Mouse (Mus musculus): ENCODE results near the gene Vasp. TPM values are rescaled to one million over a fixed set of nuclear protein-coding genes. Genes with fewer than 3 reads are reported as not detected.

Vasp gene
- polyA plus RNA-seq, 1 experiment: 189 TPM

GRCm38 (mm10) chr7:19230041-19230580 is 41.5 kb downstream of the Vasp start:
- peak overlapping the region; percentile 73 for H3K4me3 ChIP-seq
- TF ChIP-seq REST (IDR thresholded peaks at IDR 0.05; ENCODE audit: insufficient read depth, insufficient read length) (no peak), TCF3 (IDR thresholded peaks at IDR 0.05; ENCODE audit: insufficient read length, low read depth) (no peak), TCF12 (IDR thresholded peaks at IDR 0.05; ENCODE audit: insufficient read depth, poor library complexity, severe bottlenecking) (no peak), E2F4 (IDR thresholded peaks at IDR 0.05; ENCODE audit: insufficient read depth) (no peak), MYOG (IDR thresholded peaks at IDR 0.05; ENCODE audit: control insufficient read depth in 1 of 3, insufficient read depth in 1 of 3, insufficient read length in 2 of 3, low read depth in 2 of 3) (no peak), MYOD1 (IDR thresholded peaks at IDR 0.05; ENCODE audit: control insufficient read depth in 1 of 3, insufficient read length in 2 of 3, low read depth in 2 of 3) (no peak), SRF (IDR thresholded peaks at IDR 0.05; ENCODE audit: control insufficient read depth, insufficient read length, low read depth) (no peak), POLR2AphosphoS2 (IDR thresholded peaks at IDR 0.05; ENCODE audit: insufficient read length, low read depth) (no peak), MAX (IDR thresholded peaks at IDR 0.05; ENCODE audit: low read depth) (no peak), USF1 (IDR thresholded peaks at IDR 0.05; ENCODE audit: low read depth) (no peak), POLR2A (IDR thresholded peaks at IDR 0.05; ENCODE audit: insufficient read length, low read depth) (no peak), CEBPB (IDR thresholded peaks at IDR 0.05; ENCODE audit: insufficient read depth, poor library complexity, severe bottlenecking) (no peak)

GRCm38 (mm10) chr7:19229404-19229803 is 42.2 kb downstream of the Vasp start:
- Histone ChIP-seq H3K4me2 (ENCODE audit: low read depth) (peak overlapping the region; percentile 74), H3K79me2 (ENCODE audit: control insufficient read depth, insufficient read depth) (peaks cover 55% of the 10 kb centered on the region), H3ac (ENCODE audit: control insufficient read depth, insufficient read length) (peak overlapping the region; percentile 74), H3K4me3 (peak overlapping the region; percentile 73), H3K27me3 (ENCODE audit: control insufficient read depth, insufficient read depth, insufficient read length) (no peaks in the 10 kb centered on the region), H3K36me3 (ENCODE audit: control insufficient read depth, insufficient read depth) (no peaks in the 10 kb centered on the region)
- TF ChIP-seq SRF (IDR thresholded peaks at IDR 0.05; ENCODE audit: control insufficient read depth, insufficient read length, low read depth) (no peak), E2F4 (IDR thresholded peaks at IDR 0.05; ENCODE audit: insufficient read depth) (no peak), MYOG (IDR thresholded peaks at IDR 0.05; ENCODE audit: control insufficient read depth in 1 of 3, insufficient read depth in 1 of 3, insufficient read length in 2 of 3, low read depth in 2 of 3) (no peak), TCF3 (IDR thresholded peaks at IDR 0.05; ENCODE audit: insufficient read length, low read depth) (no peak), MAX (IDR thresholded peaks at IDR 0.05; ENCODE audit: low read depth) (no peak), TCF12 (IDR thresholded peaks at IDR 0.05; ENCODE audit: insufficient read depth, poor library complexity, severe bottlenecking) (no peak), POLR2AphosphoS2 (IDR thresholded peaks at IDR 0.05; ENCODE audit: insufficient read length, low read depth) (no peak), MYOD1 (IDR thresholded peaks at IDR 0.05; ENCODE audit: control insufficient read depth in 1 of 3, insufficient read length in 2 of 3, low read depth in 2 of 3) (no peak), CEBPB (IDR thresholded peaks at IDR 0.05; ENCODE audit: insufficient read depth, poor library complexity, severe bottlenecking) (no peak)

More at GRCm38 (mm10) chr7:19230041-19230580, 41.5 kb downstream of the Vasp start:
- H3K36me3 ChIP-seq (ENCODE audit: control insufficient read depth, insufficient read depth): no peaks in the 10 kb centered on the region
- peak overlapping the region; percentile 74 for H3K4me2 ChIP-seq (ENCODE audit: low read depth)
- no peak overlapping the region for H3ac ChIP-seq (ENCODE audit: control insufficient read depth, insufficient read length)
- no peaks in the 10 kb centered on the region for H3K27me3 ChIP-seq (ENCODE audit: control insufficient read depth, insufficient read depth, insufficient read length)
- H3K79me2 ChIP-seq (ENCODE audit: control insufficient read depth, insufficient read depth): peaks cover 60% of the 10 kb centered on the region

- Histone ChIP-seq H3K27me3 (ENCODE audit: control insufficient read depth, insufficient read depth, insufficient read length) (no peaks in the 10 kb centered on the region), H3K4me2 (ENCODE audit: low read depth) (peak overlapping the region; percentile 74), H3ac (ENCODE audit: control insufficient read depth, insufficient read length) (peak overlapping the region; percentile 74), H3K4me3 (peak overlapping the region; percentile 73), H3K36me3 (ENCODE audit: control insufficient read depth, insufficient read depth) (no peaks in the 10 kb centered on the region), H3K79me2 (ENCODE audit: control insufficient read depth, insufficient read depth) (peaks cover 49% of the 10 kb centered on the region)
- TF ChIP-seq REST (IDR thresholded peaks at IDR 0.05; ENCODE audit: insufficient read depth, insufficient read length): no peak
- no peak for TF ChIP-seq CEBPB (IDR thresholded peaks at IDR 0.05; ENCODE audit: insufficient read depth, poor library complexity, severe bottlenecking)
- no peak for TF ChIP-seq MAX (IDR thresholded peaks at IDR 0.05; ENCODE audit: low read depth)
- no peak for TF ChIP-seq MYOD1 (IDR thresholded peaks at IDR 0.05; ENCODE audit: control insufficient read depth in 1 of 3, insufficient read length in 2 of 3, low read depth in 2 of 3)
- no peak for TF ChIP-seq MYOG (IDR thresholded peaks at IDR 0.05; ENCODE audit: control insufficient read depth in 1 of 3, insufficient read depth in 1 of 3, insufficient read length in 2 of 3, low read depth in 2 of 3)
- TF ChIP-seq TCF12 (IDR thresholded peaks at IDR 0.05; ENCODE audit: insufficient read depth, poor library complexity, severe bottlenecking): no peak
- TF ChIP-seq TCF3 (IDR thresholded peaks at IDR 0.05; ENCODE audit: insufficient read length, low read depth): no peak
- no peak for TF ChIP-seq SRF (IDR thresholded peaks at IDR 0.05; ENCODE audit: control insufficient read depth, insufficient read length, low read depth)
- TF ChIP-seq POLR2AphosphoS2 (IDR thresholded peaks at IDR 0.05; ENCODE audit: insufficient read length, low read depth): no peak
- no peak for TF ChIP-seq E2F4 (IDR thresholded peaks at IDR 0.05; ENCODE audit: insufficient read depth)
- no peak for TF ChIP-seq POLR2A (IDR thresholded peaks at IDR 0.05; ENCODE audit: insufficient read length, low read depth)
- no peak for TF ChIP-seq USF1 (IDR thresholded peaks at IDR 0.05; ENCODE audit: low read depth)
Measured at GRCm38 (mm10) chr7:19228793-19229148, 42.8 kb downstream of the Vasp start.

- no peaks in the 10 kb centered on the region for H3K27me3 ChIP-seq (ENCODE audit: control insufficient read depth, insufficient read depth, insufficient read length)
- peaks cover 43% of the 10 kb centered on the region for H3K79me2 ChIP-seq (ENCODE audit: control insufficient read depth, insufficient read depth)
- peak within 1 kb of the TSS; percentile 74 for H3ac ChIP-seq (ENCODE audit: control insufficient read depth, insufficient read length)
- TF ChIP-seq MYOG (IDR thresholded peaks at IDR 0.05; ENCODE audit: control insufficient read depth in 1 of 3, insufficient read depth in 1 of 3, insufficient read length in 2 of 3, low read depth in 2 of 3): no peak
- TF ChIP-seq REST (IDR thresholded peaks at IDR 0.05; ENCODE audit: insufficient read depth, insufficient read length): no peak
- peak in 1 of 3 experiments; percentile 18 for TF ChIP-seq MYOD1 (IDR thresholded peaks at IDR 0.05; ENCODE audit: control insufficient read depth in 1 of 3, insufficient read length in 2 of 3, low read depth in 2 of 3)
- TF ChIP-seq TCF12 (IDR thresholded peaks at IDR 0.05; ENCODE audit: insufficient read depth, poor library complexity, severe bottlenecking): no peak
- peak; percentile 93 for TF ChIP-seq POLR2A (IDR thresholded peaks at IDR 0.05; ENCODE audit: insufficient read length, low read depth)
- peak; percentile 85 for TF ChIP-seq E2F4 (IDR thresholded peaks at IDR 0.05; ENCODE audit: insufficient read depth)
- no peak for TF ChIP-seq USF1 (IDR thresholded peaks at IDR 0.05; ENCODE audit: low read depth)
- TF ChIP-seq MAX (IDR thresholded peaks at IDR 0.05; ENCODE audit: low read depth): no peak
- TF ChIP-seq TCF3 (IDR thresholded peaks at IDR 0.05; ENCODE audit: insufficient read length, low read depth): no peak
- TF ChIP-seq SRF (IDR thresholded peaks at IDR 0.05; ENCODE audit: control insufficient read depth, insufficient read length, low read depth): peak; percentile 77
- TF ChIP-seq POLR2AphosphoS2 (IDR thresholded peaks at IDR 0.05; ENCODE audit: insufficient read length, low read depth): peak; percentile 89
- 0 out of 2 replicates have a peak, but pooled peaks have one; percentile 17 for TF ChIP-seq CEBPB (IDR thresholded peaks at IDR 0.05; ENCODE audit: insufficient read depth, poor library complexity, severe bottlenecking)
- no peaks in the 10 kb centered on the region for H3K36me3 ChIP-seq (ENCODE audit: control insufficient read depth, insufficient read depth)
- H3K4me3 ChIP-seq: peak within 1 kb of the TSS; percentile 73
- H3K4me2 ChIP-seq (ENCODE audit: low read depth): peak within 1 kb of the TSS; percentile 83
Measured at GRCm38 (mm10) chr7:19227883-19228792, 43.5 kb downstream of the Vasp start, which contains the start of gene Opa3. Gene Opa3 (plus strand): TSS chr7:19228334.

Data from myocyte (in vitro differentiated cells).